Mouse (Mus musculus): Measurements from ENCODE around the gene Gm13275. TPM values are rescaled to one million over a fixed set of nuclear protein-coding genes. Genes with fewer than 3 reads are reported as not detected.
"Not testable (repeated sequence)": the region's sequence is repeated elsewhere in the genome, so short reads cannot be mapped to it uniquely, and the experiment has no call there.

Gene Gm13275
- total and polyA plus RNA-seq, 2 experiments from 2014 or later: not detected

- H3K9ac ChIP-seq (replicated peaks; ENCODE audit: low read depth, low read length): no peak overlapping the region
- DNase-seq (ENCODE audit: low spot score): no peak
- H3K27me3 ChIP-seq (ENCODE audit: control insufficient read depth, insufficient read depth, low read length): no peaks in the 10 kb centered on the region
- no peak overlapping the region for H3K4me3 ChIP-seq (ENCODE audit: low read depth, low read length)
- no peak overlapping the region for H3K4me2 ChIP-seq (ENCODE audit: low read depth, low read length)
- no peaks in the 10 kb centered on the region for H3K36me3 ChIP-seq (replicated peaks; ENCODE audit: control insufficient read depth, insufficient read depth, low read length)
- no peaks in the 10 kb centered on the region for H3K4me1 ChIP-seq (ENCODE audit: control insufficient read depth, insufficient read depth)
- H3K27ac ChIP-seq (ENCODE audit: low read depth): no peak overlapping the region
- TF ChIP-seq EP300 (IDR thresholded peaks at IDR 0.05; ENCODE audit: low read depth): no peak
- TF ChIP-seq CTCF (IDR thresholded peaks at IDR 0.05; ENCODE audit: low read depth): peak; percentile 37
- WGBS: 17% methylated on average over 4 of the region's 4 CpGs
- H3K9me3 ChIP-seq (replicated peaks; ENCODE audit: control insufficient read depth, low read length): no peaks in the 10 kb centered on the region
- no peak for ATAC-seq (ENCODE audit: insufficient read depth, low read depth)
These were observed 36.2 kb downstream of the Gm13275 start for GRCm38 (mm10) chr4:88830523-88830922.

- not testable (repeated sequence) for H3K4me2 ChIP-seq (ENCODE audit: low read depth, low read length); H3K27ac ChIP-seq (ENCODE audit: low read depth); H3K4me1 ChIP-seq (ENCODE audit: control insufficient read depth, insufficient read depth); ATAC-seq (ENCODE audit: insufficient read depth, low read depth); H3K36me3 ChIP-seq (replicated peaks; ENCODE audit: control insufficient read depth, insufficient read depth, low read length); DNase-seq (ENCODE audit: low spot score); H3K27me3 ChIP-seq (ENCODE audit: control insufficient read depth, insufficient read depth, low read length); H3K9me3 ChIP-seq (replicated peaks; ENCODE audit: control insufficient read depth, low read length); H3K9ac ChIP-seq (replicated peaks; ENCODE audit: low read depth, low read length); H3K4me3 ChIP-seq (ENCODE audit: low read depth, low read length)
- 82% methylated on average over 1 of the region's 1 CpGs for WGBS
These were observed 40.9 kb downstream of the Gm13275 start, which contains the start of gene Ifna5 for GRCm38 (mm10) chr4:88835225-88835624. Gene Ifna5 (plus strand): TSS chr4:88835525.

GRCm38 (mm10) chr4:88838828-88839227 is 44.5 kb downstream of the Gm13275 start:
- WGBS: 32% methylated on average over 3 of the region's 3 CpGs
- TF ChIP-seq EP300 (IDR thresholded peaks at IDR 0.05; ENCODE audit: low read depth): no peak
- TF ChIP-seq CTCF (IDR thresholded peaks at IDR 0.05; ENCODE audit: low read depth): peak; percentile 35
- DNase-seq (ENCODE audit: low spot score) (no peak), ATAC-seq (ENCODE audit: insufficient read depth, low read depth) (no peak)
- H3K9ac ChIP-seq (replicated peaks; ENCODE audit: low read depth, low read length): no peak overlapping the region
- no peaks in the 10 kb centered on the region for H3K4me1 ChIP-seq (ENCODE audit: control insufficient read depth, insufficient read depth)
- no peak overlapping the region for H3K27ac ChIP-seq (ENCODE audit: low read depth)
- no peaks in the 10 kb centered on the region for H3K9me3 ChIP-seq (replicated peaks; ENCODE audit: control insufficient read depth, low read length)
- H3K4me2 ChIP-seq (ENCODE audit: low read depth, low read length): no peak overlapping the region
- no peaks in the 10 kb centered on the region for H3K36me3 ChIP-seq (replicated peaks; ENCODE audit: control insufficient read depth, insufficient read depth, low read length)
- H3K4me3 ChIP-seq (ENCODE audit: low read depth, low read length): no peak overlapping the region
- 0 out of 2 replicates have a peak, but pooled peaks cover 3% of the 10 kb centered on the region for H3K27me3 ChIP-seq (ENCODE audit: control insufficient read depth, insufficient read depth, low read length)

GRCm38 (mm10) chr4:88840058-88840457 is 45.8 kb downstream of the Gm13275 start:
- Histone ChIP-seq H3K9ac (replicated peaks; ENCODE audit: low read depth, low read length) (no peak overlapping the region), H3K9me3 (replicated peaks; ENCODE audit: control insufficient read depth, low read length) (no peaks in the 10 kb centered on the region), H3K27ac (ENCODE audit: low read depth) (no peak overlapping the region), H3K27me3 (ENCODE audit: control insufficient read depth, insufficient read depth, low read length) (0 out of 2 replicates have a peak, but pooled peaks cover 3% of the 10 kb centered on the region), H3K4me3 (ENCODE audit: low read depth, low read length) (no peak overlapping the region), H3K36me3 (replicated peaks; ENCODE audit: control insufficient read depth, insufficient read depth, low read length) (no peaks in the 10 kb centered on the region), H3K4me1 (ENCODE audit: control insufficient read depth, insufficient read depth) (no peaks in the 10 kb centered on the region), H3K4me2 (ENCODE audit: low read depth, low read length) (no peak overlapping the region)
- WGBS: 36% methylated on average over 3 of the region's 3 CpGs
- ATAC-seq (ENCODE audit: insufficient read depth, low read depth) (no peak), DNase-seq (ENCODE audit: low spot score) (no peak)
- no peak for TF ChIP-seq CTCF (IDR thresholded peaks at IDR 0.05; ENCODE audit: low read depth)
- TF ChIP-seq EP300 (IDR thresholded peaks at IDR 0.05; ENCODE audit: low read depth): no peak

DNA sequence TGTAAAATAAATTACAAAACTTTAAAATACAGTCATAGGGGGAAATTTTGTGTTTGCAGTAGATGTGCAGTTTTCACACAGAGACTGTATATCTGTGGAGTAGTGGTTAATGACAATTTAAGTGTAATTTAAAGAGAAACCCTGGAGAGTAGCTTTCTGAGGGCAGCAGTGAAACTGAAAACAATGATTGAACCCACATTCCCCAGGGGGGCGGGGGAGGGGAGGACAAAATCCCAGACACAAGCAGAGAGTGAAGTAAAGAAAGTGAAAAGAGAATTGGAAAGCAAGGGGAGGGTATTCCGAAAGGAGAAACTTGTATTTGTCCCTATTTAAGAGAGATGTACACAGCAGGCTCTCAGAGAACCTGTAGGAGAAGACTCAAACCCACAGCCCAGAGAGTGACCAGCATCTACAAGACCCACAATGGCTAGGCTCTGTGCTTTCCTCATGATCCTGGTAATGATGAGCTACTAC is 47.2 kb downstream of the Gm13275 start, which contains the start of gene Ifna4:
Ifna4 (plus strand) TSS at position 424 of the 474 bp plus-strand sequence.
- H3K4me1 ChIP-seq (ENCODE audit: control insufficient read depth, insufficient read depth): no peaks in the 10 kb centered on the region
- 52% methylated on average over 2 of the region's 2 CpGs for WGBS
- no peak within 1 kb of the TSS for H3K4me3 ChIP-seq (ENCODE audit: low read depth, low read length)
- H3K4me2 ChIP-seq (ENCODE audit: low read depth, low read length): no peak within 1 kb of the TSS
- ATAC-seq (ENCODE audit: insufficient read depth, low read depth) (no peak), DNase-seq (ENCODE audit: low spot score) (no peak)
- H3K9ac ChIP-seq (replicated peaks; ENCODE audit: low read depth, low read length): no peak within 1 kb of the TSS
- H3K27ac ChIP-seq (ENCODE audit: low read depth): no peak within 1 kb of the TSS
- no peaks in the 10 kb centered on the region for H3K9me3 ChIP-seq (replicated peaks; ENCODE audit: control insufficient read depth, low read length)
- no peaks in the 10 kb centered on the region for H3K36me3 ChIP-seq (replicated peaks; ENCODE audit: control insufficient read depth, insufficient read depth, low read length)
- TF ChIP-seq CTCF (IDR thresholded peaks at IDR 0.05; ENCODE audit: low read depth) (no peak), EP300 (IDR thresholded peaks at IDR 0.05; ENCODE audit: low read depth) (no peak)
- H3K27me3 ChIP-seq (ENCODE audit: control insufficient read depth, insufficient read depth, low read length): 0 out of 2 replicates have a peak, but pooled peaks cover 3% of the 10 kb centered on the region

Other genes starting within 250 kb of the Gm13275 start
Only the 30 nearest of the 31 such genes appear.
- not detected in 2 replicates for gene Ifna14, start 222.7 kb upstream of the Gm13275 start, total RNA-seq (2014; rRNA removed; ENCODE audit: low replicate concordance)
- gene Ifna14, start 222.7 kb upstream of the Gm13275 start, polyA plus RNA-seq (2015; fragmentation: Nextera tagmentation; extraction: Ambion mirVana): not detected in 2 replicates
- not detected in 2 replicates for gene Ifna9, start 202.1 kb upstream of the Gm13275 start, total RNA-seq (2014; rRNA removed; ENCODE audit: low replicate concordance)
- not detected in 2 replicates for gene Ifna9, start 202.1 kb upstream of the Gm13275 start, polyA plus RNA-seq (2015; fragmentation: Nextera tagmentation; extraction: Ambion mirVana)
- gene Ifna12, start 191.1 kb upstream of the Gm13275 start, total RNA-seq (2014; rRNA removed; ENCODE audit: low replicate concordance): not detected in 2 replicates
- not detected in 2 replicates for gene Ifna12, start 191.1 kb upstream of the Gm13275 start, polyA plus RNA-seq (2015; fragmentation: Nextera tagmentation; extraction: Ambion mirVana)
- not detected in 2 replicates for gene C87499, start 160.1 kb upstream of the Gm13275 start, total RNA-seq (2014; rRNA removed; ENCODE audit: low replicate concordance)
- gene C87499, start 160.1 kb upstream of the Gm13275 start, polyA plus RNA-seq (2015; fragmentation: Nextera tagmentation; extraction: Ambion mirVana): not detected in 2 replicates
- gene Ifna13, start 150.0 kb upstream of the Gm13275 start, total RNA-seq (2014; rRNA removed; ENCODE audit: low replicate concordance): not detected in 2 replicates
- not detected in 2 replicates for gene Ifna13, start 150.0 kb upstream of the Gm13275 start, polyA plus RNA-seq (2015; fragmentation: Nextera tagmentation; extraction: Ambion mirVana)
- gene Ifna16, start 117.6 kb upstream of the Gm13275 start, total RNA-seq (2014; rRNA removed; ENCODE audit: low replicate concordance): not detected in 2 replicates
- not detected in 2 replicates for gene Ifna16, start 117.6 kb upstream of the Gm13275 start, polyA plus RNA-seq (2015; fragmentation: Nextera tagmentation; extraction: Ambion mirVana)
- not detected in 2 replicates for gene Ifna2, start 110.6 kb upstream of the Gm13275 start, total RNA-seq (2014; rRNA removed; ENCODE audit: low replicate concordance)
- not detected in 2 replicates for gene Ifna2, start 110.6 kb upstream of the Gm13275 start, polyA plus RNA-seq (2015; fragmentation: Nextera tagmentation; extraction: Ambion mirVana)
- not detected in 2 replicates for gene Ifnab, start 103.1 kb upstream of the Gm13275 start, total RNA-seq (2014; rRNA removed; ENCODE audit: low replicate concordance)
- gene Ifnab, start 103.1 kb upstream of the Gm13275 start, polyA plus RNA-seq (2015; fragmentation: Nextera tagmentation; extraction: Ambion mirVana): not detected in 2 replicates
- gene Gm26566, start 72.7 kb upstream of the Gm13275 start, total RNA-seq (2014; rRNA removed; ENCODE audit: low replicate concordance): 0.69 and 0.81 TPM in 2 replicates
- 0.52 and 0.66 TPM in 2 replicates for gene Gm26566, start 72.7 kb upstream of the Gm13275 start, polyA plus RNA-seq (2015; fragmentation: Nextera tagmentation; extraction: Ambion mirVana)
- gene Klhl9, start 72.0 kb upstream of the Gm13275 start, total RNA-seq (2014; rRNA removed; ENCODE audit: low replicate concordance): 115 and 134 TPM in 2 replicates
- gene Klhl9, start 72.0 kb upstream of the Gm13275 start, polyA plus RNA-seq (2015; fragmentation: Nextera tagmentation; extraction: Ambion mirVana): 65.9 and 66.7 TPM in 2 replicates
- not detected in 2 replicates for gene Gm13271, start 39.6 kb upstream of the Gm13275 start, total RNA-seq (2014; rRNA removed; ENCODE audit: low replicate concordance)
- gene Gm13271, start 39.6 kb upstream of the Gm13275 start, polyA plus RNA-seq (2015; fragmentation: Nextera tagmentation; extraction: Ambion mirVana): not detected in 2 replicates
- gene Gm13283, start 34.4 kb upstream of the Gm13275 start, total RNA-seq (2014; rRNA removed; ENCODE audit: low replicate concordance): not detected in 2 replicates
- gene Gm13283, start 34.4 kb upstream of the Gm13275 start, polyA plus RNA-seq (2015; fragmentation: Nextera tagmentation; extraction: Ambion mirVana): 0.25 and 0.46 TPM in 2 replicates
- gene Gm13290, start 20.7 kb upstream of the Gm13275 start, total RNA-seq (2014; rRNA removed; ENCODE audit: low replicate concordance): not detected in 2 replicates
- 0.20 TPM in 1 of 2 replicates, not detected in the other for gene Gm13290, start 20.7 kb upstream of the Gm13275 start, polyA plus RNA-seq (2015; fragmentation: Nextera tagmentation; extraction: Ambion mirVana)
- not detected in 2 replicates for gene Gm13289, start 17.6 kb upstream of the Gm13275 start, total RNA-seq (2014; rRNA removed; ENCODE audit: low replicate concordance)
- not detected in 2 replicates for gene Gm13289, start 17.6 kb upstream of the Gm13275 start, polyA plus RNA-seq (2015; fragmentation: Nextera tagmentation; extraction: Ambion mirVana)
- gene Gm13272, start 14.6 kb upstream of the Gm13275 start, total RNA-seq (2014; rRNA removed; ENCODE audit: low replicate concordance): not detected in 2 replicates
- not detected in 2 replicates for gene Gm13272, start 14.6 kb upstream of the Gm13275 start, polyA plus RNA-seq (2015; fragmentation: Nextera tagmentation; extraction: Ambion mirVana)
- not detected in 2 replicates for gene Ifnz, start 12.4 kb upstream of the Gm13275 start, total RNA-seq (2014; rRNA removed; ENCODE audit: low replicate concordance)
- gene Ifnz, start 12.4 kb upstream of the Gm13275 start, polyA plus RNA-seq (2015; fragmentation: Nextera tagmentation; extraction: Ambion mirVana): 0.22 and 0.41 TPM in 2 replicates
- gene Gm13276, start 8.8 kb upstream of the Gm13275 start, total RNA-seq (2014; rRNA removed; ENCODE audit: low replicate concordance): not detected in 2 replicates
- gene Gm13276, start 8.8 kb upstream of the Gm13275 start, polyA plus RNA-seq (2015; fragmentation: Nextera tagmentation; extraction: Ambion mirVana): not detected in 2 replicates
- not detected in 2 replicates for gene Gm13277, start 5.9 kb upstream of the Gm13275 start, total RNA-seq (2014; rRNA removed; ENCODE audit: low replicate concordance)
- gene Gm13277, start 5.9 kb upstream of the Gm13275 start, polyA plus RNA-seq (2015; fragmentation: Nextera tagmentation; extraction: Ambion mirVana): not detected in 2 replicates
- not detected in 2 replicates for gene Gm13278, start 2.9 kb upstream of the Gm13275 start, total RNA-seq (2014; rRNA removed; ENCODE audit: low replicate concordance)
- gene Gm13278, start 2.9 kb upstream of the Gm13275 start, polyA plus RNA-seq (2015; fragmentation: Nextera tagmentation; extraction: Ambion mirVana): not detected in 2 replicates
- gene Gm13279, start 2.9 kb downstream of the Gm13275 start, total RNA-seq (2014; rRNA removed; ENCODE audit: low replicate concordance): not detected in 2 replicates
- gene Gm13279, start 2.9 kb downstream of the Gm13275 start, polyA plus RNA-seq (2015; fragmentation: Nextera tagmentation; extraction: Ambion mirVana): not detected in 2 replicates
- 0.50 and 0.66 TPM in 2 replicates for gene Gm13285, start 5.2 kb downstream of the Gm13275 start, total RNA-seq (2014; rRNA removed; ENCODE audit: low replicate concordance)
- 0.78 and 0.85 TPM in 2 replicates for gene Gm13285, start 5.2 kb downstream of the Gm13275 start, polyA plus RNA-seq (2015; fragmentation: Nextera tagmentation; extraction: Ambion mirVana)
- not detected in 2 replicates for gene Gm13287, start 8.8 kb downstream of the Gm13275 start, total RNA-seq (2014; rRNA removed; ENCODE audit: low replicate concordance)
- gene Gm13287, start 8.8 kb downstream of the Gm13275 start, polyA plus RNA-seq (2015; fragmentation: Nextera tagmentation; extraction: Ambion mirVana): not detected in 2 replicates
- gene Gm13288, start 11.0 kb downstream of the Gm13275 start, total RNA-seq (2014; rRNA removed; ENCODE audit: low replicate concordance): not detected in 2 replicates
- not detected in 2 replicates for gene Gm13288, start 11.0 kb downstream of the Gm13275 start, polyA plus RNA-seq (2015; fragmentation: Nextera tagmentation; extraction: Ambion mirVana)
- gene Ifna7, start 21.7 kb downstream of the Gm13275 start, total RNA-seq (2014; rRNA removed; ENCODE audit: low replicate concordance): not detected in 2 replicates
- gene Ifna7, start 21.7 kb downstream of the Gm13275 start, polyA plus RNA-seq (2015; fragmentation: Nextera tagmentation; extraction: Ambion mirVana): not detected in 2 replicates
- not detected in 2 replicates for gene Ifna11, start 25.5 kb downstream of the Gm13275 start, total RNA-seq (2014; rRNA removed; ENCODE audit: low replicate concordance)
- gene Ifna11, start 25.5 kb downstream of the Gm13275 start, polyA plus RNA-seq (2015; fragmentation: Nextera tagmentation; extraction: Ambion mirVana): not detected in 2 replicates
- gene Ifna6, start 32.9 kb downstream of the Gm13275 start, total RNA-seq (2014; rRNA removed; ENCODE audit: low replicate concordance): not detected in 2 replicates
- gene Ifna6, start 32.9 kb downstream of the Gm13275 start, polyA plus RNA-seq (2015; fragmentation: Nextera tagmentation; extraction: Ambion mirVana): not detected in 2 replicates
- gene Ifna5, start 41.0 kb downstream of the Gm13275 start, total RNA-seq (2014; rRNA removed; ENCODE audit: low replicate concordance): not detected in 2 replicates
- not detected in 2 replicates for gene Ifna5, start 41.0 kb downstream of the Gm13275 start, polyA plus RNA-seq (2015; fragmentation: Nextera tagmentation; extraction: Ambion mirVana)
- not detected in 2 replicates for gene Ifna4, start 47.4 kb downstream of the Gm13275 start, total RNA-seq (2014; rRNA removed; ENCODE audit: low replicate concordance)
- not detected in 2 replicates for gene Ifna4, start 47.4 kb downstream of the Gm13275 start, polyA plus RNA-seq (2015; fragmentation: Nextera tagmentation; extraction: Ambion mirVana)
- gene Ifna1, start 55.6 kb downstream of the Gm13275 start, total RNA-seq (2014; rRNA removed; ENCODE audit: low replicate concordance): not detected in 2 replicates
- not detected in 2 replicates for gene Ifna1, start 55.6 kb downstream of the Gm13275 start, polyA plus RNA-seq (2015; fragmentation: Nextera tagmentation; extraction: Ambion mirVana)
- gene Ifne, start 85.7 kb downstream of the Gm13275 start, total RNA-seq (2014; rRNA removed; ENCODE audit: low replicate concordance): not detected in 2 replicates
- not detected in 2 replicates for gene Ifne, start 85.7 kb downstream of the Gm13275 start, polyA plus RNA-seq (2015; fragmentation: Nextera tagmentation; extraction: Ambion mirVana)